ENCODE assay signal across 8 mouse cellular contexts in the genomic region with DNA sequence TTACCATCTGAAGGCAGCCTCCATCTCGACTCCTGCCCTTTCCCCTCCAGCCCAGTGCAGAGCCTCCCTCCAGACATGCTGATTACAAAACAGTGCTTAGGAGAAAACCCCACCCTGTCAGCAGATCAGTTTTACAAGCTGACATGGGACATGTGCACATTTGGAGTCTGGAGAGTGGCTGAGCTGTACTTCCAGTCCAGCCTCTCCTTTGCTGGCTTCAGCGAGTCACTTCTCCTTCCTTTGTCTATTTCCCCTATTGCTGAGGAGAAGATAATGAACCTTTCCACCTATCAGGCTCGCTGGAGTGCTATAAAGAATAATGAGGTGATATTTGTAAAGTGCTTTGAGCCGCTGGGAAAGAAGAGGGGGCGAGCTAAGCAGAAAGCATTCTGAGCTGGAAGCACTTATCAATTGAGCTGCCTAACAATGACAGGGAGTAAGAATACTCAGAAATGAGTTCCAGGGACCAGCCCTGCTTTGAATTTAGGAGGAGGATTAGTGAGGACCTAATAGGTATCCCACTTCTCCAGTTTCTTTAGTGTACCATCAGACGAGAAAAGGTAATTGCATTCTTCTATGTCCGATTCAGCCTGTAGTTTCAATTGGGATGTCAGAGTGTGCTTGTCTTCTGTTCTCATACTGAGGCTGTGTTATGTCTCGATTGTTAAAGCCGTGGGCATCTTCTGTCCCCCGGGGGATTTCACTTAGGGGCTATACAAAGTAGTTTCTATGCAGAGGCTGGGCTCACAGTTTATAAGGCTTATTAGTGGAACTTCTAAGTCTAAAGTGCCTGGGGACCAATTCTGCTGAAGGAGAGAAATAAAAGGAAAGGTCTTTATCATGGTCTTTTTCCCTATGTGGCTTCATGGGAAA.
DNase-seq lines count a peak whose midpoint lies in the region; ATAC-seq lines count a peak whose summit lies in the region.

No protein-coding gene starts in this region.

- peak; percentile 44; the same call in 1 of the 2 replicates for ATAC-seq in kidney, embryonic 16.5 days (ENCODE audit: low FRiP score, low TSS enrichment)
- ATAC-seq in heart, embryonic 15.5 days (replicated peaks; ENCODE audit: insufficient number of reproducible peaks, insufficient read depth, low FRiP score, low read depth): peak; percentile 76
- peak; percentile 82 for ATAC-seq in limb, embryonic 15.5 days (ENCODE audit: insufficient number of reproducible peaks, low FRiP score, low TSS enrichment, low read depth)
- ATAC-seq in midbrain, embryonic 15.5 days (replicated peaks): peak; percentile 74
- ATAC-seq in inflammation-experienced regulatory T-cells, adult 6 months: no peak

- no peaks in the 10 kb centered on the region for H3K36me3 ChIP-seq in kidney, embryonic 16.5 days (ENCODE audit: insufficient read depth, low read length)
- H3K36me3 ChIP-seq in embryonic facial prominence, embryonic 10.5 days (replicated peaks): no peaks in the 10 kb centered on the region
- H3K36me3 ChIP-seq in heart, embryonic 15.5 days: no peaks in the 10 kb centered on the region
- no peaks in the 10 kb centered on the region for H3K36me3 ChIP-seq in limb, embryonic 15.5 days
- no peaks in the 10 kb centered on the region for H3K36me3 ChIP-seq in midbrain, embryonic 15.5 days (replicated peaks)

- no peak for DNase-seq in kidney, adult 8-10 months
- DNase-seq in embryonic facial prominence, embryonic 10.5 days (ENCODE audit: low spot score): peak; percentile 49
- no peak for DNase-seq in left cerebral cortex, adult 9 months (ENCODE audit: low spot score in 2 of 2)

- peaks cover 71% of the 10 kb centered on the region for H3K4me1 ChIP-seq in kidney, embryonic 16.5 days (ENCODE audit: insufficient read depth, low read length)
- peaks cover 93% of the 10 kb centered on the region for H3K4me1 ChIP-seq in embryonic facial prominence, embryonic 10.5 days
- H3K4me1 ChIP-seq in heart, embryonic 15.5 days (replicated peaks): peaks cover 59% of the 10 kb centered on the region
- H3K4me1 ChIP-seq in limb, embryonic 15.5 days: peaks cover 57% of the 10 kb centered on the region
- peaks cover 33% of the 10 kb centered on the region for H3K4me1 ChIP-seq in midbrain, embryonic 15.5 days

- H3K4me2 ChIP-seq in kidney, embryonic 16.5 days (replicated peaks; ENCODE audit: low read depth, low read length): no peak overlapping the region
- H3K4me2 ChIP-seq in heart, embryonic 15.5 days: peak overlapping the region; percentile 44
- H3K4me2 ChIP-seq in limb, embryonic 15.5 days: peak overlapping the region; percentile 19; the same call in 1 of the 2 replicates
- peak overlapping the region; percentile 17 for H3K4me2 ChIP-seq in midbrain, embryonic 15.5 days

- WGBS in kidney, embryonic 16.5 days: 41% methylated on average over 10 of the region's 10 CpGs
- 23% methylated on average over 10 of the region's 10 CpGs for WGBS in embryonic facial prominence, embryonic 10.5 days
- 18% methylated on average over 10 of the region's 10 CpGs for WGBS in heart, embryonic 15.5 days
- 15% methylated on average over 10 of the region's 10 CpGs for WGBS in limb, embryonic 15.5 days
- 7% methylated on average over 10 of the region's 10 CpGs for WGBS in midbrain, embryonic 15.5 days

- peak overlapping the region; percentile 82 for H3K27ac ChIP-seq in kidney, embryonic 16.5 days (ENCODE audit: low read length)
- peak overlapping the region; percentile 83 for H3K27ac ChIP-seq in embryonic facial prominence, embryonic 10.5 days (replicated peaks)
- H3K27ac ChIP-seq in heart, embryonic 15.5 days: peak overlapping the region; percentile 72
- H3K27ac ChIP-seq in limb, embryonic 15.5 days: peak overlapping the region; percentile 72
- H3K27ac ChIP-seq in midbrain, embryonic 15.5 days: peak overlapping the region; percentile 45

- H3K9ac ChIP-seq in kidney, embryonic 16.5 days (replicated peaks; ENCODE audit: low read length): peak overlapping the region; percentile 55
- 0 out of 2 replicates have a peak overlapping the region, but pooled peaks have one; percentile 16 for H3K9ac ChIP-seq in heart, embryonic 15.5 days
- H3K9ac ChIP-seq in limb, embryonic 15.5 days: no peak overlapping the region
- no peak overlapping the region for H3K9ac ChIP-seq in midbrain, embryonic 15.5 days

- no peaks in the 10 kb centered on the region for H3K9me3 ChIP-seq in kidney, embryonic 16.5 days (ENCODE audit: low read length)
- no peaks in the 10 kb centered on the region for H3K9me3 ChIP-seq in embryonic facial prominence, embryonic 10.5 days
- no peaks in the 10 kb centered on the region for H3K9me3 ChIP-seq in heart, embryonic 15.5 days (replicated peaks)
- no peaks in the 10 kb centered on the region for H3K9me3 ChIP-seq in limb, embryonic 15.5 days
- no peaks in the 10 kb centered on the region for H3K9me3 ChIP-seq in midbrain, embryonic 15.5 days

- H3K27me3 ChIP-seq in kidney, embryonic 16.5 days (ENCODE audit: insufficient read depth, low read length): no peaks in the 10 kb centered on the region
- H3K27me3 ChIP-seq in embryonic facial prominence, embryonic 10.5 days (replicated peaks; ENCODE audit: low read depth, poor library complexity, severe bottlenecking): no peaks in the 10 kb centered on the region; the same call in 1 of the 2 replicates
- no peaks in the 10 kb centered on the region for H3K27me3 ChIP-seq in heart, embryonic 15.5 days
- H3K27me3 ChIP-seq in limb, embryonic 15.5 days: no peaks in the 10 kb centered on the region
- H3K27me3 ChIP-seq in midbrain, embryonic 15.5 days (replicated peaks): no peaks in the 10 kb centered on the region

- H3K4me3 ChIP-seq in kidney, embryonic 16.5 days (ENCODE audit: low read length): no peak overlapping the region
- H3K4me3 ChIP-seq in embryonic facial prominence, embryonic 10.5 days: no peak overlapping the region
- no peak overlapping the region for H3K4me3 ChIP-seq in heart, embryonic 15.5 days
- H3K4me3 ChIP-seq in limb, embryonic 15.5 days: no peak overlapping the region
- no peak overlapping the region for H3K4me3 ChIP-seq in midbrain, embryonic 15.5 days

Comparison
In these comparisons a context has a peak if more than half of its experiments do, and no peak if none do; other contexts are left out.
1. H3K9ac ChIP-seq: peak in kidney, embryonic 16.5 days (single experiment) and heart, embryonic 15.5 days (single experiment); none in limb, embryonic 15.5 days (single experiment) and midbrain, embryonic 15.5 days (single experiment).
2. Peak in every context shown above with its lines, with median percentiles within 50 percentile points of each other: H3K27ac ChIP-seq.